In genomic region chr15:75117481-75117880, GRCm38 (mm10) we compare ENCODE assay signal across 15 mouse cellular contexts. TPM values are rescaled to one million over a fixed set of nuclear protein-coding genes. Genes with fewer than 3 reads are reported as not detected.
"Had no signal": no experiment of that assay in that cellular context is flagged by ENCODE, and none has a peak within 500 bp of the region (broad histone marks: within the 10 kb centered on the region; RNA-seq: fewer than 3 reads in every experiment).

No protein-coding gene starts in this region.

RNA-seq across cellular contexts. Expression of gene Ly6c2, which starts 5.7 kb away (rescaled TPM):
- polyA plus RNA-seq: limb, embryonic 10.5 days; midbrain, embryonic 12.5 days; neural tube, embryonic 13.5 days had no signal

RNA-seq across cellular contexts. Expression of gene Ly6g, which starts 37.6 kb away (rescaled TPM):
- total RNA-seq: layer of hippocampus, adult 2 months; layer of hippocampus, postnatal 25 days; left cerebral cortex, adult 18-20 months; left cerebral cortex, postnatal 25 days had no signal
- polyA plus RNA-seq: large intestine, adult 2 months; limb, embryonic 10.5 days; limb, embryonic 13.5 days; lung, embryonic 16.5 days; midbrain, embryonic 12.5 days; midbrain, embryonic 15.5 days; neural tube, embryonic 13.5 days; small intestine, adult 2 months; stomach, embryonic 14.5 days; stomach, postnatal 0 days; urinary bladder, adult 2 months had no signal
